Mouse (Mus musculus): ENCODE measurements around the gene Plcxd3.
"Not testable (repeated sequence)": the region's sequence is repeated elsewhere in the genome, so short reads cannot be mapped to it uniquely, and the experiment has no call there.

The Plcxd3 gene

GRCm38 (mm10) chr15:4561431-4561970 is 186.2 kb downstream of the Plcxd3 start:
- DNase-seq: peak; percentile 10 to 21

GRCm38 (mm10) chr15:4595521-4595920 is 220.2 kb downstream of the Plcxd3 start:
- DNase-seq: not testable (repeated sequence)

- DNase-seq: not testable (repeated sequence)
Observed at GRCm38 (mm10) chr15:4598661-4599060, 223.4 kb downstream of the Plcxd3 start.

GRCm38 (mm10) chr15:4599331-4599730 is 224.0 kb downstream of the Plcxd3 start:
- peak in 1 of 2 experiments; percentile 18 for DNase-seq

GRCm38 (mm10) chr15:4605630-4606029 is 230.3 kb downstream of the Plcxd3 start:
- no peak for DNase-seq
